Mouse (Mus musculus): Measurements from ENCODE around the gene Ostm1. TPM values are rescaled to one million over a fixed set of nuclear protein-coding genes. Genes with fewer than 3 reads are reported as not detected.

The Ostm1 gene
- total and polyA plus RNA-seq, 2 experiments = 7.0 to 13.3 TPM

DNA sequence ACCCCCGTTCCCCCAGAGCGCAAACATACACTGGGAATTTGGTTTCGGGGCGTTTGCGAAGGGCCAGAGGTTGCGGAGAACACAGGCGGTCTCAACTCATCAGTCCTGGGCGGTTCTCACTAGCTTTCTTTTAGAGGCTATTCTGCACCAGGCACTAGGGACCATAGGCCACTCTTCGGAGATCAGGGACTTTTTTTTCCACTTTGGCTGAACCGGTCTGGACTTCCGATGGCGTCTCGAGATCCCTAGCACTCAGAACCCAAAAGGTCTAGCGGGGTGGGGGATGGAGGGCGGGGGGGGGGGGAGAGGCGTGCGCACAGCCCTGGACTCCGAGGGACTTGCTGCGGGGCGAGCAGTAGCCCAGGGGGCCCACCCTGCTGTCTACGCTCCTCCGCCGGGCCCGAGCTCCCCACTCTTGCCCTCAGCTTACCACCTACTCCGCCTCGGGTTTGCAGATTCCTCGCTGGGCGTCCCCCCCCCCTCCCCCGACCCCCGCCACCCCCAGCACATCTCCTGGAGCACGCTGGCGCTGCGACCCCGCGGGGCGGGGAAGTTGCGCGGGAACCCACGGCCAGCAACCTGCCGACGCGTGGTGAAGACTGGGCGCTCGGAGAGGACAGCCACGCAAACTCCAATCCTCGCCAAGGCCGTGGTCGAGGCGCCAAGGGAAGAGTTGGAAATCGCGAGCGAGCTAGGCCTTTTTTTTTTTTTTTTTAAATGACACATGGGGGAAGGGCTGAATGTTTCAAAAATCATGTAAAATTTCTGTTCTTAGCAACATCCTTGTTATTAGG is 52.1 kb downstream of the Ostm1 start:
- Histone ChIP-seq H3K4me3 (ENCODE audit: insufficient read depth, low read depth, low read length) (no peak overlapping the region), H3K79me2 (ENCODE audit: control insufficient read depth, insufficient read depth, low read length) (no peaks in the 10 kb centered on the region), H3K27ac (replicated peaks; ENCODE audit: insufficient read depth, low read depth, low read length) (no peak overlapping the region), H3K36me3 (ENCODE audit: control insufficient read depth, insufficient read depth, low read length) (no peaks in the 10 kb centered on the region), H3K27me3 (ENCODE audit: control insufficient read depth, insufficient read depth, low read length) (peaks cover 33% of the 10 kb centered on the region), H3K4me1 (ENCODE audit: control insufficient read depth, insufficient read depth, low read length) (peaks cover 14% of the 10 kb centered on the region), H3K9ac (ENCODE audit: low read depth, low read length) (no peak overlapping the region)
- TF ChIP-seq POLR2A (IDR thresholded peaks at IDR 0.05; ENCODE audit: extremely low read depth, insufficient read depth, low read length) (no peak), CTCF (IDR thresholded peaks at IDR 0.05; ENCODE audit: low read depth, low read length) (no peak)
- no peak for DNase-seq (ENCODE audit: extremely low read depth, low read depth, low spot score)
- 6% methylated on average over 51 of the region's 52 CpGs for WGBS

- no peaks in the 10 kb centered on the region for H3K36me3 ChIP-seq (ENCODE audit: control insufficient read depth, insufficient read depth, low read length)
- 10% methylated on average over 27 of the region's 27 CpGs for WGBS
- peak overlapping the region; percentile 48; the same call in 1 of the 2 replicates for H3K4me3 ChIP-seq (ENCODE audit: insufficient read depth, low read depth, low read length)
- TF ChIP-seq CTCF (IDR thresholded peaks at IDR 0.05; ENCODE audit: low read depth, low read length) (no peak), POLR2A (IDR thresholded peaks at IDR 0.05; ENCODE audit: extremely low read depth, insufficient read depth, low read length) (no peak)
- H3K4me1 ChIP-seq (ENCODE audit: control insufficient read depth, insufficient read depth, low read length) = peaks cover 14% of the 10 kb centered on the region
- no peaks in the 10 kb centered on the region for H3K79me2 ChIP-seq (ENCODE audit: control insufficient read depth, insufficient read depth, low read length)
- no peak overlapping the region for H3K9ac ChIP-seq (ENCODE audit: low read depth, low read length)
- peak; percentile 10 for DNase-seq (ENCODE audit: extremely low read depth, low read depth, low spot score)
- peaks cover 29% of the 10 kb centered on the region for H3K27me3 ChIP-seq (ENCODE audit: control insufficient read depth, insufficient read depth, low read length)
- no peak overlapping the region for H3K27ac ChIP-seq (replicated peaks; ENCODE audit: insufficient read depth, low read depth, low read length)
These were observed 52.9 kb downstream of the Ostm1 start for GRCm38 (mm10) chr10:42636360-42637182.

DNA sequence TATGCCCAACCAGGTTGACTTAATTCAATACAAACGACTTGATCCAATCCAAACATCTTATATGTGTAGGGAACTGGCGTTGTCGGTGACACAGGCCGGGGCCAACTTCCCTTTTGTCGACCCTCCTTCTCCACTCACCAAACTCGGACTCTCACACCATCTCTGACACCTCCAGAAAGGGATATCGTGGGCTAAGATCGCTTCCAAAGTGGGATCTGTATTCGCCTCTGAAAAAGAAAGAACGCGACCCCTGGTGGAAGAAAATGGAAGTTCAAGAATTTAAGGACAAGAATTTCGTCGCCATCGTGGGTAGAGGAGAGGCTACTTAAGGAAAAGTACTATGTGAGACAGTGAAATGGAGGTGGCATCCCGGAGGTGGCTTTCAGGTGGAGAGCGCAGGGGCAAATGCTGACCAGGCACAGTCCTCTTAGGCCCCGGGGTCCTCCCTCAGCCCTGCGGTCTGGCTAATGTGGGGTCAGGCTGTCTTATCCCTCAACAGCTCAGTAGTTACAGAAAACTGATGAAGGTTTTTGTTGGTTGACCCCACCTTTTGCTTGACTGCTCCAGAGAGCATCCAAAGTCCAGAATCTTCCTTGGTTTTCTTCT is 53.7 kb downstream of the Ostm1 start:
- 9% methylated on average over 18 of the region's 18 CpGs for WGBS
- no peak overlapping the region for H3K27ac ChIP-seq (replicated peaks; ENCODE audit: insufficient read depth, low read depth, low read length)
- no peak overlapping the region for H3K4me3 ChIP-seq (ENCODE audit: insufficient read depth, low read depth, low read length)
- peaks cover 14% of the 10 kb centered on the region for H3K4me1 ChIP-seq (ENCODE audit: control insufficient read depth, insufficient read depth, low read length)
- no peaks in the 10 kb centered on the region for H3K79me2 ChIP-seq (ENCODE audit: control insufficient read depth, insufficient read depth, low read length)
- DNase-seq (ENCODE audit: extremely low read depth, low read depth, low spot score) = peak; percentile 52
- peaks cover 23% of the 10 kb centered on the region for H3K27me3 ChIP-seq (ENCODE audit: control insufficient read depth, insufficient read depth, low read length)
- TF ChIP-seq POLR2A (IDR thresholded peaks at IDR 0.05; ENCODE audit: extremely low read depth, insufficient read depth, low read length) = no peak
- TF ChIP-seq CTCF (IDR thresholded peaks at IDR 0.05; ENCODE audit: low read depth, low read length) = peak; percentile 24; the same call in 1 of the 2 replicates
- no peak overlapping the region for H3K9ac ChIP-seq (ENCODE audit: low read depth, low read length)
- H3K36me3 ChIP-seq (ENCODE audit: control insufficient read depth, insufficient read depth, low read length) = no peaks in the 10 kb centered on the region

DNA sequence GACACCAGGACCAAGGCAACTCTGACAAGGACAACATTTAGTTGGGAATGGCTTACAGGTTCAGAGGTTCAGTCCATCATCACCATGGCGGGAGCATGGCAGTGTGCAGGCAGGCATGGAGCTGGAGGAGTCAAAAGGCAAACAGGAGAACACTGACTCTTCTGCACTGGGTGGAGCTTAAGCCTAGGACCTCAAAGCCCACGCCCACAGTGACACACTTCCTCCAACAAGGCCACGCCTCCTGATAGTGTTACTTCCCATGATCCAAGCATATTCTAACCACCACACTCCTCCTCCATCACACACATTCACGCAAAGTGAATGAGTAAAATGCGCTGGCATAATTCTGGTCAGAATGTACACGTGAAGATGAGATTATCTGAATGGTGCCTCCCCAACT is 56.2 kb downstream of the Ostm1 start:
- peaks cover 9% of the 10 kb centered on the region; the same call in 1 of the 2 replicates for H3K27me3 ChIP-seq (ENCODE audit: control insufficient read depth, insufficient read depth, low read length)
- WGBS = 88% methylated on average over 6 of the region's 6 CpGs
- no peak for TF ChIP-seq CTCF (IDR thresholded peaks at IDR 0.05; ENCODE audit: low read depth, low read length)
- TF ChIP-seq POLR2A (IDR thresholded peaks at IDR 0.05; ENCODE audit: extremely low read depth, insufficient read depth, low read length) = no peak

DNA sequence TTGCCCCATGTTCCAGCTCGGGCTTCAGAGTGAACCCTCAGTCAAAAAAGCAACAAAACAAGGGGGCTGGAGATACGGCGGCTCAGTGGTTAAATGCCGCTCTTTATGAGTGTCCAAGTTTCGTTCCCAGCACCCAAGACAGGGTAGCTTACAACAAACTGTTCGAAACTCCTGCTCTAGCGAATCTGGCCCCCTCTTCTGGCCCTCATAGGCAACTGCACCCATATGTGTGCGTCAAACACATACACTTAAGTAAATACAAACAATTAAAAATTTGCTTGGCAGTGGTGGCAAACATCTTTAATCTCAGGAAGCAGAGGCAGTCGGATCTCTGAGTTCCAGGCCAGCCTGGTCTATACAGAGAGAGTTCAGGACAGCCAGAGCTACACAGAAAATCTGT is 60.0 kb downstream of the Ostm1 start:
- H3K4me1 ChIP-seq (ENCODE audit: control insufficient read depth, insufficient read depth, low read length) = no peaks in the 10 kb centered on the region
- H3K36me3 ChIP-seq (ENCODE audit: control insufficient read depth, insufficient read depth, low read length) = no peaks in the 10 kb centered on the region
- no peaks in the 10 kb centered on the region for H3K79me2 ChIP-seq (ENCODE audit: control insufficient read depth, insufficient read depth, low read length)
- DNase-seq (ENCODE audit: extremely low read depth, low read depth, low spot score) = no peak
- H3K27ac ChIP-seq (replicated peaks; ENCODE audit: insufficient read depth, low read depth, low read length) = no peak overlapping the region
- WGBS = 84% methylated on average over 9 of the region's 9 CpGs
- no peak overlapping the region for H3K4me3 ChIP-seq (ENCODE audit: insufficient read depth, low read depth, low read length)
- TF ChIP-seq CTCF (IDR thresholded peaks at IDR 0.05; ENCODE audit: low read depth, low read length) (no peak), POLR2A (IDR thresholded peaks at IDR 0.05; ENCODE audit: extremely low read depth, insufficient read depth, low read length) (no peak)
- H3K9ac ChIP-seq (ENCODE audit: low read depth, low read length) = no peak overlapping the region
- H3K27me3 ChIP-seq (ENCODE audit: control insufficient read depth, insufficient read depth, low read length) = no peaks in the 10 kb centered on the region

More for the DNA sequence above, 56.2 kb downstream of the Ostm1 start:
- Histone ChIP-seq H3K79me2 (ENCODE audit: control insufficient read depth, insufficient read depth, low read length) (no peaks in the 10 kb centered on the region), H3K27ac (replicated peaks; ENCODE audit: insufficient read depth, low read depth, low read length) (no peak overlapping the region), H3K36me3 (ENCODE audit: control insufficient read depth, insufficient read depth, low read length) (no peaks in the 10 kb centered on the region), H3K4me3 (ENCODE audit: insufficient read depth, low read depth, low read length) (no peak overlapping the region), H3K4me1 (ENCODE audit: control insufficient read depth, insufficient read depth, low read length) (peaks cover 4% of the 10 kb centered on the region), H3K9ac (ENCODE audit: low read depth, low read length) (no peak overlapping the region)
- no peak for DNase-seq (ENCODE audit: extremely low read depth, low read depth, low spot score)

All from liver, adult 2 months (tissue).